Mouse (Mus musculus) megakaryocyte, embryonic 14.5 days (primary cell): Measurements from ENCODE around the gene Gm32742.

Experiments used
- FLI1 ChIP-seq: IDR thresholded peaks from 2 replicates; pipeline ENCODE4 v1.6.1; 2012; ENCODE audit warnings: low read length, inconsistent platforms, mixed read lengths
- GATA1 ChIP-seq: IDR thresholded peaks from 3 replicates; pipeline ENCODE4 v1.6.1; 2012; ENCODE audit warnings: mixed read lengths, low read length, inconsistent platforms, borderline replicate concordance

DNA sequence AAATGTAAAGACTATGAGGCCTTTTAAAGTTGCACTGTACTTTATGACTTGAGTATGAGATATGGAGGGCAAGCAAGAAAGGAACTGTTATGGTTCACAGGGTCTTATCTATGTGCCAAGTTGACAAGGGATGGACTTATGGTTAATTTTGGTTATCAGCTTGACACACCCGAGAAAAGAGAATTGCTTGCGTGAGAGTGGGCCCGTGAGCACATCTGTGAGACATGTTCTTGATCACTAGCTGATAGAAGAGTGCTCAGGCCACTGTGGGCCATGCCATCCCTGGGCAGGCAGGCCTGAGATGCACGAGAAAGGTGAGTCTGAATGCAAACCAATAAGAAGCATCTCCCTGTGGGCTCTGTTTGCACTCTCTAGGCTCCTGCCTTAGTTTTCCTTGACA lies 27.9 kb downstream of the Gm32742 start:
- TF ChIP-seq GATA1, result no peak
- TF ChIP-seq FLI1, result no peak
